Mouse (Mus musculus): ENCODE data around the gene Sh3d21.
A peak's percentile ranks its signal among the peaks of the same experiment; 100 is the strongest.

Gene Sh3d21

GRCm38 (mm10) chr4:126109613-126110373 lies 53.5 kb downstream of the Sh3d21 start:
- no peak for DNase-seq (ENCODE audit: low read depth, low spot score)

DNA sequence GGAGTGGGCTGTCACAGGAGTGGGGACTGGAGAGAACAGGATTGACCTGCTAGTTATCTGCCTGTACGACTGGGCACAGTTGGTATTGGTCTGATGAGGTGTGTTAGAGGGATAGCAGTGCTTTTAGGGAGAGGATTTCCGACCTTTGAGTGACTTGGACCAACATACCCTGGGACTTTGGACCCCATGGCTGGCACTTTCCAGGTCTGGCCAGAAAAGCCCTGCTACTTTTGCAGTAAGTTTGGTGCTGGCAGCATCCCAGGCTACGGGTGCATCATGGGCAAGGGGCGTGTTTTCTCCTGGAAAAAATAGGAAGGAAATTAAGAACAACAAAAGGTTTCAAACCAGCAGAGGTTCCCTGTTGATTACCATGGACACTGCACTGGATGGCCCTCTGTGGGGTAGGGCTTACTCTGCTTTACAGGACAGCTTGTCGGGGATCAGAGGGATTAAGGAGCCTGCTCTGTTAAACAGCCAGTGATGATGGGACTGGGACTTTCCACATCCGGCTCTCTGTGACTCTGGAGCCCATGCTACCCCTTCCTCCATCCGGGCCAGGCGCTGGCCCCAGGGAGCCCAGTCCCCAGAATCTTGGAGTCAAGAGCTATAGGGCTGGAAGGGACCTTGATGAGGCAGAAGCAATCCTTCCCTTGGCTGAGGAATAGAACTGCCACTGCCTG lies 55.1 kb downstream of the Sh3d21 start:
- no peak for DNase-seq (ENCODE audit: low read depth, low spot score)

GRCm38 (mm10) chr4:126105131-126105783 lies 58.0 kb downstream of the Sh3d21 start:
- DNase-seq (ENCODE audit: low read depth, low spot score), result no peak

DNA sequence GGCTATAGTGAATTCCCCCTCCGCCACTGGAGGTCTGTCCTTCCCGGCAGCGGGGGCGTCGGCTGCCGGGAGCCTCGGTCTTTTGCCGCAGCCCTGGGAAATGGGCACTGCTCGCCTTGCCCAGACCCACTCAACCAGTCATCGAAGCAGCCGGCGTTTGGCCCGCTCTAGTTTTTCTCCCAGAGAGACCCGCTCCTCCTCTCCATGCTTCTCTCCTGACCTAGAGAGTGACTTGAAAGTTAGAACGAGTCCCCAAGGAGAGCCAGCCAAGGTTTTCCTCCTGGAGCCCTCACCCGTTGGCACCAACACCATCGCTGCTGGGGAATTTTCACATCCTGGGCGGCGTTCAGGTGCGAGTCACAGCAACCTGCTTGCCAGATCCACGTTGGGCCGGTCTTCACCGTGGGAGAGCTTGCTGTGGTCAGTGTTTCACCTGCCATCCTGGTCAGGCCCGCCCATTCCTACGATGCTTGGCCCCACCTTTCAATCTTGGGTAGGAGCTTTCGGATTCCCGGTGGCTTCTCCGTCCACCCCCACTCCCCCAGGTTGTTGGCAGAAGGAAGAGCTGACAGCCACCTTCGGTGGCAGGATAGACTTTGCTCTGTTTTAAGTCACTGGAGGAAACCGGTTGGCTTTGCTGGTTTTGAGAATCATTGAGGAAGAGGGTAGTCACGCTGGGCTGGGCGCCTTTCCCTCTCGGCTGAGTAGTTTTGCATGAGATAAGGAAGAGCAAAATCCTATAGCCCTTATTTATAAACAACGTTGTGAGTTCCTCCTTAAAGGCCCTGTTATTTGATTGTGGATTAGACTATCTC lies 58.8 kb downstream of the Sh3d21 start:
- no peak for DNase-seq (ENCODE audit: low read depth, low spot score)

- peak; percentile 93 for DNase-seq (ENCODE audit: low read depth, low spot score)
These were observed 59.7 kb downstream of the Sh3d21 start, which contains the start of gene Stk40 for GRCm38 (mm10) chr4:126103590-126104068. Gene Stk40 (plus strand): TSS chr4:126103957.

DNA sequence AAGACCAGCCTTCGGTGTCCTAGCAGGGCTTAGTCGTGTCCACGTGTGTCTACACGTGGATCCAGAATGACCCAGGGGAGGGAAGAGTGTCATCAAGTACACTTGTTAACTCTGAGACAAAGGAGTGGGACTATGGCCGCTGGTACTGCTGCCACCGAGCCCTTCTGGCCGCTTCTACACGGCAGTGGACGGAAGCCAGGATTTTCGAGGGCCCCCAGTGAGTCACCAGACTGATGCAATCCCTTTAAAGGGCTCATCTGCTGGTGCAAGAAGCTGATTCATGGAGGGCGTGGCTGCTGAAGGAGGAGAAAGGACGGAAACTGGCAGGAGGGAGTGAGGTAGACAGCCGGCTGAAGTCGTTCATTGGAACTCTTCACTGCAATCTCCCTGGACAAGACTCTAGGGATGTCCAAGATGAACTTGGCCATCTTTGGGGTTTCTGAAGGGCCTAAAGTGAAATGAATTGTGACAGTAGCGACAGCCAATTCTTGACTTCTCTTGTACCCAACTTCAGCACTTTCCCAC lies 60.2 kb downstream of the Sh3d21 start:
- no peak for DNase-seq (ENCODE audit: low read depth, low spot score)

- no peak for DNase-seq (ENCODE audit: low read depth, low spot score)
These were observed 61.0 kb downstream of the Sh3d21 start for GRCm38 (mm10) chr4:126102061-126102841.

DNA sequence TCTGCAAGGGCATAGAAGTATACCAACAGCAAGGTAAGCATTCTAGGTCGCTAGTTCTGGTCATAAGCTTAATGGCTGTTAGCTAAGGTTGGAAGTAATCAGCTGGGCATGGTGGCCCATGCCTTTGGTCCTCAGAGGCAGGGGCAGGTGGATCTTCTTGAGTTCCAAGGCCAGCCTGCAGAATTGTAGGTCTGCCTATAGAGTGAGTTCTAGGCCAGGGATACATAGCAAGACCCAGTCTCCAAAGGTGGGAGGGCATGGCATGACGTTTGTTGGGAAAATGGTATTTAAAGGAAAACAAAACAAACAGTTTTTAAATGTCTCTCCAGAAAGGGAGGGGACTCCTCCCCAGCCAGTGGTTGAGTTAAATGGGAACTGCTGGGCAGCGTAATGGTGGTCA lies 62.5 kb downstream of the Sh3d21 start:
- no peak for DNase-seq (ENCODE audit: low read depth, low spot score)
